Mouse (Mus musculus): ENCODE results near the gene Gm21994. TPM values are rescaled to one million over a fixed set of nuclear protein-coding genes. Genes with fewer than 3 reads are reported as not detected.

The Gm21994 gene
- total RNA-seq (2023) = 6.2 TPM

GRCm38 (mm10) chr2:150255491-150255890, at the start of gene Gm21994:
TSS of gene Gm21994 (minus strand) at chr2:150255591.

GRCm38 (mm10) chr2:150257291-150257690, 1.9 kb upstream of the Gm21994 start, which contains the start of gene Gm14124:
TSS of gene Gm14124 (plus strand) at chr2:150257517.

DNA sequence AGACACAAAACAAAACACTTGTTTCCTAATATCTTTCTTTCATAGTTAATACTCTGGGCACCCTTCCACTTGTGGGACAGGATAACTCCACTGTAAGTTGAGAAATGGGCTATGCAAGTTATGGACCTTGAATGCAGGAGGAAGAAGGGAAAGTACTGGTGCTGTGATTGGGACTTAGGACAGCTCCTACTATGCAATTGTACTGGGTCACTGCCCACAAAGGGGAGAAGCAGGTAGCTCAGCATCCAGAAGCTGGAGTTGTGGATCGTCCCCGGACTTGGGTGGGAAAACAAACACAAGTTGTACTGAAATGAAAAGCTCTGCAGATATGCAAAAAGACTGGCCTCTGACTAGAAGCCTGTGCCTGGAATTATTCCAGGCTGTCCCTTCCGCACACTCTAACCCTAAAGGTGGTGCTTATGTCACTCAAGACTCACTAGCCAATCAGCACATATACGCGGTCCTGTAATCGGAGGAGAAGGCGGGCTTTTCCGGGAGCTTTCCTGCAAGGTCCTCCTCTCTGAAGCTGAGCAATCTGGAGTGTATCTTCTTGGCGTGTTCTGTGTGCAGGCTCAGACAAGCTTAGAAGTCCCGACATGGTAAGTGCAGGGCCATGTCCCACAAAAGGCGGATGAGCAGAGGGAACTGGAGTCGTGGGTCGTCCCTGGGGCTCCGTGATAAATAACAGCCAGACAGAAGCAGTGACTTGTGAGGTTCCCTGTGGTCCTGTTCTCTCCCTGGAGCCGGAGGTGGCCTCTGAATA, 37.6 kb downstream of the Gm21994 start, which contains the start of gene Zfp937:
TSS of gene Zfp937 (plus strand) at position 474 of the 763 bp plus-strand sequence.

Other genes with a start within 250 kb of the Gm21994 start
- gene Zfp120, start 118.9 kb downstream of the Gm21994 start, total RNA-seq (2023) = 4.7 TPM
- gene Gm10770, start 75.9 kb downstream of the Gm21994 start, total RNA-seq (2023) = not detected
- gene Gm14139, start 73.8 kb downstream of the Gm21994 start, total RNA-seq (2023) = not detected
- gene Zfp937, start 37.5 kb downstream of the Gm21994 start, total RNA-seq (2023) = 3.5 TPM
- gene Gm14124, start 1.9 kb upstream of the Gm21994 start, total RNA-seq (2023) = not detected
- 3.5 TPM for gene Gm10130, start 68.1 kb upstream of the Gm21994 start, total RNA-seq (2023)
- 4.3 TPM for gene 3300002I08Rik, start 107.2 kb upstream of the Gm21994 start, total RNA-seq (2023)
- 2.7 TPM for gene Zfp442, start 195.9 kb upstream of the Gm21994 start, total RNA-seq (2023)
- 0.53 TPM for gene Zfp345, start 229.5 kb upstream of the Gm21994 start, total RNA-seq (2023)